Mouse (Mus musculus): Measurements from ENCODE around the gene Nkd2. TPM values are rescaled to one million over a fixed set of nuclear protein-coding genes. Genes with fewer than 3 reads are reported as not detected.

Nkd2 gene
- 40.5 and 44.5 TPM in 2 replicates for polyA plus RNA-seq (2015; fragmentation: Nextera tagmentation; extraction: Ambion mirVana)

DNA sequence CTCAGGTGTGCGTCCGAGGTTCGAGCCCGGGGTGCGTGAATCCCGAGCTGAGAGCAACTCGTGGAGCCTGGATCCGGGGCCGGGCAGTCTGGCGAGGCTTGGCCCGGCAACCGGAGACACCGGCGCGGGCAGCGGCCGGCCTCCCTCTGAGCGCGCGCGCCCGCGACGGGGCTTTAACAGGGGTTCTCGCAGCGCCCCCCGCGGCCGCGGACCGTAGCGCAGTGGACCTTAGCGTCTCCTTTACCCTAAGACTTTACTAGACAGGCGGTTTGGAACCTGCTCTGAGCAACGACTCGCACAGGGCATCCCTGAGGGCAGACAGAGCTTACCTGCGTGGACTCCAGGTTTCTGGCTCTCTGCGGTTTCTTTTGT is at the start of gene Nkd2:
Gene Nkd2, minus strand, starts transcription at position 167 of the 372 bp plus-strand sequence.
- WGBS = under 1% methylated on average over 35 of the region's 38 CpGs
- peak within 1 kb of the TSS; percentile 83 for H3K9ac ChIP-seq
- H3K4me3 ChIP-seq = peak within 1 kb of the TSS; percentile 67
- H3K9me3 ChIP-seq = no peaks in the 10 kb centered on the region
- ATAC-seq (ENCODE audit: low FRiP score, low read depth) = peak; percentile 88
- peaks cover 31% of the 10 kb centered on the region for H3K4me1 ChIP-seq
- peaks cover 25% of the 10 kb centered on the region for H3K27me3 ChIP-seq
- peak within 1 kb of the TSS; percentile 87 for H3K4me2 ChIP-seq (replicated peaks)
- peaks cover 11% of the 10 kb centered on the region; the same call in 1 of the 2 replicates for H3K36me3 ChIP-seq
- H3K27ac ChIP-seq = peak within 1 kb of the TSS; percentile 6; the same call in 1 of the 2 replicates

DNA sequence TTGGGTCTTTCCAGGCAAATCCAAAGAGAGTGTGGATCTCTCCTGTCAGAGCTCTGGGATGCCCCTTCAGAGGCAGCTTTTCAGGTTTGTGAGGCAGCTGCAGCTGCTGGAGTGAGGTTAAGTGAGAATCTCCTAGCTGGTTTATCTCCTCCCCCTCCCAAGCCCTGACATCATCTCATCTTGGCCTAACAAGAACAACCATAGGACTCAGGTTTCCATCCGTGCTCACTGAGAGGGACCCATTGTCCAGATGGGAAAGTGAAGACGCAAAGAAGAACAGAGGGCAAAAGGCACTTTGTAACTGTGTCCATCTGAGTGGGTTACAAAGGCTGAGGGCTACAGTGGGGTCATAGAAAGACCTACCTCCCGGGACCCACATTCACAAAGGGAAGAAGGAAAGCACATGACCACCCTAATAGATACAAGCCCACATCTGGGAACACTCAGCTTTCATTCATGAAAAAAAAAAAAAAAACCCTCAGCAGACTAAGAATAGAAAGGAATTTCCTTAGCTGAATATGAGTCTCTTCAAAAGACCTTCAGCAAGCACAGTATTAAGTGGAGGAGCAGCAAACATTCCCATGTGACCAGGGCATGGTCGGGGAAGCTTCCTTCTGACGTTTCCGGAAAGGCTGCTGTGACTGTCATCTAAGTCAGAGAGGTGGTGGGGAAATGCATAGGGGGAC is 45.2 kb upstream of the Nkd2 start:
- no peaks in the 10 kb centered on the region for H3K36me3 ChIP-seq
- H3K4me1 ChIP-seq = peaks cover 22% of the 10 kb centered on the region
- no peak overlapping the region for H3K9ac ChIP-seq
- 0 out of 2 replicates have a peak overlapping the region, but pooled peaks have one; percentile 17 for H3K27ac ChIP-seq
- peak; percentile 83 for ATAC-seq (ENCODE audit: low FRiP score, low read depth)
- H3K4me3 ChIP-seq = no peak overlapping the region
- 31% methylated on average over 6 of the region's 6 CpGs for WGBS
- no peaks in the 10 kb centered on the region for H3K9me3 ChIP-seq
- no peak overlapping the region for H3K4me2 ChIP-seq (replicated peaks)
- H3K27me3 ChIP-seq = no peaks in the 10 kb centered on the region

DNA sequence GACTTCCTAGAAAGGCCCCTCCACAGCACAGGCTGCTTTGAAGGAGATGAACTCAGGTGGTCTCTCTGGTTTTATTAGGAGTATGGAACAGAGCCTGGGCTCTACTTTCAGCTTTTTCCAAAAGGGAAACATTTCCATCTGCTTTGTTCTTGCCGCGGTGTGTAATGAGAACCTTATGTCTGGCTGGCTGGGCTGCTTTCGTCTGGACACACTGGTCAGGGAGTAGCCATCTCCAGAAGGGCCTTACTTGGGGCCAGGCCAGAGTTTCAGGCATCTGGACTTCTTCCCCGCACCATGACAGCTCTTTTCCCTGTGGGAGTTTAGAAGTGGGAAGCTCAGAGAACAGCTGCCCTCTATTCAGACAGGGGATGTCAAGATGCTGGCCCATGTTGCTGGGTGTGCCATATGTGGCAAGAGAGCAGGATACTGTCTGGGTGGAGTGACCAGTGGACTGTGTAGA is 40.0 kb upstream of the Nkd2 start:
- Histone ChIP-seq H3K27me3 (no peaks in the 10 kb centered on the region), H3K27ac (peak overlapping the region; percentile 79; the same call in 1 of the 2 replicates), H3K36me3 (no peaks in the 10 kb centered on the region), H3K4me2 (replicated peaks) (0 out of 2 replicates have a peak overlapping the region, but pooled peaks have one; percentile 1), H3K4me3 (no peak overlapping the region), H3K9me3 (no peaks in the 10 kb centered on the region), H3K4me1 (peaks cover 36% of the 10 kb centered on the region), H3K9ac (no peak overlapping the region)
- WGBS = 10% methylated on average over 4 of the region's 4 CpGs
- peak; percentile 77 for ATAC-seq (ENCODE audit: low FRiP score, low read depth)

DNA sequence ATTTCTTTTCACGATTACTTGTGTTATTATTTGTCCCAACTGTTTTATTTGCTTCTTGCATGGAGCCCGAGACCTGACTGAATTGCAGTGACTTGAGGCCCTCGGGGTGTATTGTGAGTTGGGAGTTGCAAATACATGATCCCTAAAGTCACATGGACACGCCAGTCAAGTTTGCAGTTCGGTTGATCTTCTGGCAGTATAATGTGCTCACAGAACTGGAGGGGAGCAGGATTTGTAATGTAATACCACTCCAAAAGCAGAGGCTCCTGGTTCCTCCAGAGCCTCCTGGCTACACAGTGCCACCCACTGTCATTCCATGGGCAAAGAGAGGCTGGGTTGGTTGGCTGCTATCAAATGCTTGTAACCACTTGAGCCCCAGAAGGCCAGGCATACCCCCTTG is 39.2 kb upstream of the Nkd2 start:
- Histone ChIP-seq H3K27ac (peak overlapping the region; percentile 79), H3K9ac (no peak overlapping the region), H3K4me3 (no peak overlapping the region), H3K36me3 (no peaks in the 10 kb centered on the region), H3K4me2 (replicated peaks) (no peak overlapping the region; the same call in 1 of the 2 replicates), H3K27me3 (no peaks in the 10 kb centered on the region), H3K9me3 (no peaks in the 10 kb centered on the region), H3K4me1 (peaks cover 29% of the 10 kb centered on the region)
- no peak for ATAC-seq (ENCODE audit: low FRiP score, low read depth)
- 30% methylated on average over 5 of the region's 5 CpGs for WGBS

DNA sequence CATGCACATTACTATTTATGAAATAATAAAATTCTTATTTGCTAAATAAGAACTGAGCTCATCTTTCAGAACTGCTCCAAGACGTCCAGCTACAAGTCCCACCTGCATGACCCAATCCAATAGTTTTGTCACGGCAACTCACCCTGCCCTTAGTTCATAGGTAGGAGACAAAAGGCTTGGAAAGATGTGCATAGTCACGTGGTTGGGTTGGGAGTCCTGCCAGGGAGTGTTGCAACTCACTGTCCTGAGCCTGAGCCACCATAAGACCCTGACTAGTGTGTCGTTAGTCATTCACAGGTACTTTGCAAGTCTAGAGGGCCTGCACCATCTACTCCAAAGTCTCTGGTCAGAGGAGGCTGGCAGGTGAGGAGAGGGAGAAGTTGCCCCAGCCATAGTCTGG is 38.6 kb upstream of the Nkd2 start:
- H3K4me1 ChIP-seq = peaks cover 29% of the 10 kb centered on the region
- no peak overlapping the region for H3K9ac ChIP-seq
- H3K27me3 ChIP-seq = no peaks in the 10 kb centered on the region
- no peak overlapping the region for H3K4me3 ChIP-seq
- no peaks in the 10 kb centered on the region for H3K36me3 ChIP-seq
- 49% methylated on average over 4 of the region's 4 CpGs for WGBS
- H3K4me2 ChIP-seq (replicated peaks) = no peak overlapping the region
- no peak for ATAC-seq (ENCODE audit: low FRiP score, low read depth)
- peak overlapping the region; percentile 52; the same call in 1 of the 2 replicates for H3K27ac ChIP-seq
- H3K9me3 ChIP-seq = no peaks in the 10 kb centered on the region

DNA sequence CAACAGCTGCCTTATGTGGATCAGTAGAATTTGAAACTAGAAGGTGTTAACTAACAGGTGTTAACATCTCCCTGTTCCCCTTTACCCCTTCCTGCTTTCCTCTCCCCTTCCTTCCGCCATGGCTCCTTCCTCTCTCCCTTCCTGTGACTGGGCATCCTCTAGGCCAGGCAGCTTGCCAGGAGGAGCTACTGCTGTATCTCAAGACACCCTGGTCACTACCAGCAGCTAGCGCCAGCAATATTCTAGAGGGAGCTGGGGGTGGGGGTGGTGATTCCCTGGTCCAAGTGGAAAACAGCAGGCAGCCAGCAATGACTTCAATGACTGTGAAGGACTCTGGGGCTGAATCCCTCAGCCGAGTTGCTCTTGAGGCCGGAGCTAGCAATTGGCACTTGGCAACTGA is 38.2 kb upstream of the Nkd2 start:
- Histone ChIP-seq H3K4me3 (no peak overlapping the region), H3K4me2 (replicated peaks) (no peak overlapping the region), H3K27me3 (no peaks in the 10 kb centered on the region), H3K9me3 (no peaks in the 10 kb centered on the region), H3K27ac (0 out of 2 replicates have a peak overlapping the region, but pooled peaks have one; percentile 52), H3K4me1 (peaks cover 32% of the 10 kb centered on the region), H3K9ac (no peak overlapping the region), H3K36me3 (no peaks in the 10 kb centered on the region)
- no peak for ATAC-seq (ENCODE audit: low FRiP score, low read depth)
- 53% methylated on average over 4 of the region's 4 CpGs for WGBS

DNA sequence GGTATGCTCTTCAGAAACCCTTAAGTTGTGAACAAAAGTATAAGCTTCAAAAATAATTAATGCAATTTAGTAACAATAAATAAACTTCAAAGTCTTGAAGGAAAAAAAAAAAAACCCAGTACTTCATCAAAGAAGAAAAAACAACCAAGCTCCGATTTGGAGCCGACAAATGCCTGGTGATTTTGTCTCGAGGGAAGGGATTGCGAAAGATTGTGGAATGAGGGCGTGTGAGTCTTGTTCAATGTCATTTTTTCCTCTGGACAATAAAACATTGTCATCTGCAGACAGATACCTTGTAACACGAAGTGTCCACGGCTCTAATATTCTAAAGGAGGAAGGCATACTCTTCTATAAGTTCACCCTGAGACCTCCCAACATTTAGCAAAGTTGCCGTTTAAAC is 33.9 kb upstream of the Nkd2 start:
- Histone ChIP-seq H3K4me3 (no peak overlapping the region), H3K4me1 (peaks cover 19% of the 10 kb centered on the region), H3K9ac (no peak overlapping the region), H3K4me2 (replicated peaks) (no peak overlapping the region), H3K27me3 (no peaks in the 10 kb centered on the region), H3K27ac (no peak overlapping the region), H3K9me3 (peaks cover 8% of the 10 kb centered on the region; the same call in 1 of the 2 replicates), H3K36me3 (no peaks in the 10 kb centered on the region)
- WGBS = 51% methylated on average over 8 of the region's 8 CpGs
- no peak for ATAC-seq (ENCODE audit: low FRiP score, low read depth)

DNA sequence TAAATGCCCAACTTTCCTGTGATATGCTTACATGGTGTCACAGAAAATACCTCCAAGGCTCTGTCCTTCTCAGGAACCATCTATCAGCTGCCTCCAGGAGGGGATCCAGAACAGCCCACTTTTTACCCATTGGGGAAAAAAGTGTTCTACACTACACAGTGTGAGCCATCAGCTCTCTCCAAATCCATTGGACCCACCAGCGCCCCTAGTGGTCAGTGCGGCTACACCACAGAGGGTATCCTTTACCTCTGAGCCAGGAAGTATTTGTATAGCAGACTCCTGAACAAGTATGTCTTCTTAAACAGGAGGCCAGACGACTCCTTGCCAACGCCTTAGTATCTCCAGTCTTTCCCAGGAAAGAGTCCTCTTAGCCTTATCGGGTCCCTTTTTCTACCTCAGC is 32.4 kb upstream of the Nkd2 start:
- WGBS = 86% methylated on average over 5 of the region's 5 CpGs
- no peak overlapping the region for H3K4me3 ChIP-seq
- peaks cover 6% of the 10 kb centered on the region for H3K4me1 ChIP-seq
- no peak overlapping the region for H3K4me2 ChIP-seq (replicated peaks)
- H3K27ac ChIP-seq = no peak overlapping the region
- H3K27me3 ChIP-seq = no peaks in the 10 kb centered on the region
- ATAC-seq (ENCODE audit: low FRiP score, low read depth) = no peak
- H3K9me3 ChIP-seq = peaks cover 8% of the 10 kb centered on the region; the same call in 1 of the 2 replicates
- no peaks in the 10 kb centered on the region for H3K36me3 ChIP-seq
- H3K9ac ChIP-seq = no peak overlapping the region

DNA sequence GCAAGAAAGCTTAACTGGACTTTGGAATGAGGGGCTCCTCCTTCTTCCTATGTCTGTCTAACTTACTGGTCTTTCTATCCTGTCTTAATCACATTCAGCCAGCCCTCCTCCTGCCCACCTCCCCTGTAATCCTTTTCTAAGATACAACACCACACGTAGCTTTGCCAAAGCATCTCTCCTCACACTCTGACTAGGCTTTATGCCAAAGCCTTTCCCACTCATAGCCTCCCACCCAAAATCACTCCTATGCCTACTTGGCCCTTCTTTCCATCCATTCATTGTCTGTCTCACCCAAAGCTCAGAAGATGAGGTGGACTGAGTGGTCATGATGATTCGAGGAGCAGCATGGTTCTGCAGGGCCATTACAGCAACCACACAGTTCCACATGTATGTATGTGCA is 24.7 kb upstream of the Nkd2 start:
- Histone ChIP-seq H3K4me1 (no peaks in the 10 kb centered on the region), H3K27me3 (no peaks in the 10 kb centered on the region), H3K4me2 (replicated peaks) (no peak overlapping the region), H3K9me3 (no peaks in the 10 kb centered on the region), H3K27ac (no peak overlapping the region), H3K36me3 (no peaks in the 10 kb centered on the region), H3K9ac (no peak overlapping the region), H3K4me3 (no peak overlapping the region)
- 85% methylated on average over 2 of the region's 2 CpGs for WGBS
- ATAC-seq (ENCODE audit: low FRiP score, low read depth) = no peak

DNA sequence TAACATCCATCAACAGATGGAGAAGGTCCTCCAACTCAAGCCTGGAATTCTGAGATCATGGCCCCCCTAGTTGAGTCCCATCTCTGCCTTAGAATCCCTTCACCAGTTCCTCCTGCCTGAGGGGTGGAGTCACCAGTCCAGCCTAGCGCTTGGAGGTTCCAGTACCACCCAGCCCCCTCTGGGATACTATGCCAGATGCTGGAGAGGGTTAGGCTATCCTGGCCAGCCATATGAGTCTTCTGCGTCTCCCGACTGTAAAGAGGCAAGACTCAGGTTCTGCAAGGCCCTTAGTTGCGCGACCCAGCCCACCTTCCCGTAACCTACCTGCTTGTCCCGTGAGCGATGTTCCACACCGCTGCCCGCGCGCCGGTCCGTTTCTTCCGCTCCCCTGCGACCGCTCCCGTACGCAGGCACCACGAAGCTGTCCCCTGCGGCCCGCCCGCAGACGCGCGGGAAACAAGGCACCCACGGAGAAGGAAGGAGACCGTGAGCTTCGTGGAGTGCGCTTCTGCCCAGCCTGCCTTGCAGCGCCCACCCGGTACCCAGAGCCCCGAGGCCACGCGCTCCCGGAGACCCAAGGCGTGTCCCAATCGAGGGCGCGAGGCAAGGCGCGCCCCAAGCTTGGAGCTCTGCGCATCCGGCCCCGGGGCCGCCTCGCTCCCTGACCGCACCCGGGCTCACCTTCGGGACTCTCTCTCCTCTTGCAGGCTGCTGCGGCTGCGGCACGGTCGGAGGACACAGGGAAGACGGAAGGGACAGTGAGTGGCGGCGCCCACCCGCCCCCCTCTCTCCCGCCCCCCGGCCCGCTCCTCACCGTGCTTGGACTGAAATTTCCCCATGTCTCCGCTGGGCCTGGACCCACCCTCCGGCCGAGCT is 604 bp downstream of the Nkd2 start:
- peak overlapping the region; percentile 6; the same call in 1 of the 2 replicates for H3K27ac ChIP-seq
- WGBS = under 1% methylated on average over 52 of the region's 65 CpGs
- H3K9me3 ChIP-seq = no peaks in the 10 kb centered on the region
- peak overlapping the region; percentile 67 for H3K4me3 ChIP-seq
- peaks cover 31% of the 10 kb centered on the region for H3K4me1 ChIP-seq
- H3K27me3 ChIP-seq = peaks cover 25% of the 10 kb centered on the region
- peaks cover 12% of the 10 kb centered on the region; the same call in 1 of the 2 replicates for H3K36me3 ChIP-seq
- H3K9ac ChIP-seq = peak overlapping the region; percentile 83
- peak overlapping the region; percentile 87 for H3K4me2 ChIP-seq (replicated peaks)
- peak; percentile 73 for ATAC-seq (ENCODE audit: low FRiP score, low read depth)

DNA sequence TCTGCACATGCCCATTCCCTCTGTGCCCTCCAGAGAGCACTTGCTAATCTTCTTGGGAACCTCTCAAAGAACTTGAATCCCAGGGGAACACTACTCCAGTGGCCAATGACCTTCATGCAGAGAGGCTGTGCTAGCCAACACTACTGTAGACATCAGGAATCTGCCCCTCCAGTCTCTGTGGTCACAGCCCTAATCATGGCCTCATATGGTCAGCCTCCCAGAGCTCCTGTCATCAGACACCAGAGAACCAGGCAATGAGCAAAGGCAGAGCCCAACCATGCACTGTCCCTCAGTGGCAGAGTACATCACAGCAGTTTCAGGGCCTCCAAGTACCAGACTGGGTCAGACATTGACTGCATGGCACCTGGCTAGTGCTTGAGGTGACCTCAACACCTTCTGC is 4.7 kb downstream of the Nkd2 start:
- no peak overlapping the region for H3K4me2 ChIP-seq (replicated peaks)
- H3K9ac ChIP-seq = no peak overlapping the region
- H3K9me3 ChIP-seq = no peaks in the 10 kb centered on the region
- no peak overlapping the region for H3K4me3 ChIP-seq
- ATAC-seq (ENCODE audit: low FRiP score, low read depth) = no peak
- no peak overlapping the region for H3K27ac ChIP-seq
- peaks cover 56% of the 10 kb centered on the region for H3K4me1 ChIP-seq
- H3K36me3 ChIP-seq = peaks cover 27% of the 10 kb centered on the region
- peaks cover 21% of the 10 kb centered on the region for H3K27me3 ChIP-seq

DNA sequence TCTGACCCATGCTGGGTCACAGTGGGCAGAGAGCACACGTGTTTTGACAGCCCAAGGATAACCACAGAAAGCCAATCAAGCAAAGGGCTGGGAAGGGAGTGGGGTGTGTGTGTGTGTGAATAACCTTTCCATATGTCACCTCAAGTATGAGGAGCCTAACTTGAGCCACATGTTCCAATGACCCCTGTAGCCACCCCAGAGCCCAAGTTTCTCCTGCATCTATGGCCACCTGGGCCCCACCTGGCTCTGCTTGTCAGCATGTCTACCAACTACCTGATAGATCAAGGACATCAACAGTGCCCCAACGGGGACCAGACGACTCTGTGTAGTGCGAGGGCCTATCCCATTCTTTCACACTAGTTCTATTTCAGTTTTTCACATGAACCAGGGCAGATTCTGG is 7.7 kb downstream of the Nkd2 start:
- H3K36me3 ChIP-seq = peaks cover 27% of the 10 kb centered on the region
- H3K4me2 ChIP-seq (replicated peaks) = no peak overlapping the region
- WGBS = 55% methylated on average over 4 of the region's 4 CpGs
- peaks cover 69% of the 10 kb centered on the region for H3K4me1 ChIP-seq
- no peak overlapping the region for H3K4me3 ChIP-seq
- H3K9ac ChIP-seq = no peak overlapping the region
- 0 out of 2 replicates have a peak, but pooled peaks cover 2% of the 10 kb centered on the region for H3K27me3 ChIP-seq
- H3K27ac ChIP-seq = no peak overlapping the region
- H3K9me3 ChIP-seq = no peaks in the 10 kb centered on the region
- no peak for ATAC-seq (ENCODE audit: low FRiP score, low read depth)
